Mouse (Mus musculus) embryo, embryonic 10 days (tissue): Measurements from ENCODE around the gene Enkd1.
A peak's percentile ranks its signal among the peaks of the same experiment; 100 is the strongest.

ENCODE experiments used
- DNase-seq: peaks from one replicate; pipeline ENCODE4 v3.0.0-alpha.2; 2015; ENCODE audit warnings: low spot score

The Enkd1 gene

DNA sequence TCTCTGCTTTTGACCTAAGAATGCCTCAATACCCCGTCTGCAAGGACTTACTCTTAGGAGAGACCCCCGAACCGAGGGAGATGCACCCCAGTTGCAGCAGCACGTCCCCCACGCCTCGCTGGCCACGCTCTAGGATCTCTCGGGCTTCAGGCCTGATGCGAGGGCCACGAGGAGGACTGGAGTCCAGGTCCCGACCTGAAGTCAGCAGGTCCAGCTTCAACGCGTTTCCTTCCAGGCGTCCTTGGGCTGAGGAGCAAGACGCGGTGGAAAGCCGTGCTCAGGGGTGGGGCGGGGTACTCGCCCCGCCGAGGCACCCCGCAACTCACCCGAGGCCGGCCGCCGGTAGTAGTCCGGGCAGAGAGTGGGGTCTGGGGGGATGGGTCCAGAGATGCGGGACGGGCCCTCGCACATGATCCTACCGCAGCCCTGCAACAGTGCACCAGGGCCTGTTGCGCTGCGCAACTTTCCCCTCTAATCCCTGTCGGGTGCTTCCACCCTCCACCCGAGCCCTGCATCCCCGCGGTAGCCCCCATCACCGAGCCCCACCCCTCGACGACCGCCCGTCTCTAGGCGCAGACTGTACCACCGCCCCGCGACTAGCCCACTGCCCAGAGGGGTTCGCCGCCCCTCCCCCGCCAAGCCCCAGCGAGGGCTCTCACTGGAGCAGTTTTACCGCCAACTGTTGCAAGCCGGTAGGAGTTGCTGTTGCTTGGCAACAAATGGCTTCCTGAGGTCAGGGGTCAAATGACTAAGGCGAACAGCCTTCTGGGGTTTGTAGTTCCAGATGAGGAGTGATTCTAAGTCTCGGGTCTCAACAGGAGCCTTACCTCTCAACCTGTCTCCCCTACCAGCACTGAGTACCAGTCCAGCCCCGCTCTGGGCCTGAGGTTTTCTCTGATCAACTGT, at the start of gene Enkd1, which contains the start of gene 4933405L10Rik:
Gene Enkd1 (minus strand): TSS at position 713 of the 906 bp plus-strand sequence.
Gene 4933405L10Rik (plus strand): TSS at position 158 of the 906 bp plus-strand sequence.
- DNase-seq = peak; percentile 96

- DNase-seq = no peak
These were observed 46.7 kb upstream of the Enkd1 start for GRCm38 (mm10) chr8:105754688-105755087.

- no peak for DNase-seq
These were observed 45.9 kb upstream of the Enkd1 start for GRCm38 (mm10) chr8:105753916-105754315.

DNA sequence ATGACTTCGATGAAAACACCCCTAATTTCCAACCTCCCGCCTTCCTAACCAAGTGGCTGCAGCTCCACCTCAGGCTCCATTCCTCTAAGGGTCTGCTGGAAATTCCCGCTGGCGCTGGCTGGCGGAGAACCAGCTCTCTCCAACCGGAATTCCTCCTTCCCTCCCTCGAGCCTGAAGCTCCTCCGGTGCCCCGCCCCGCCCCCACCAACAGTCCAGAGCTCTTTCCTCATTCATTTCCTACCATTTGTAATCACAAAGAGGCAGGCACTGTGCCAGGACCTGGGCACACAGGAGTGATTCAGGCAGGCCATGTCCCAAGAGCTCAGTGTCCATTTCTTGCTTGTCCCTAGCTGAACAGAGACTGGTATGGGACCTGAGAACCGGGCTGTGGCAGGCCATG, 42.6 kb upstream of the Enkd1 start:
- peak; percentile 25 for DNase-seq

GRCm38 (mm10) chr8:105743301-105743700, 35.3 kb upstream of the Enkd1 start:
- DNase-seq = no peak

- DNase-seq = no peak
These were observed 31.2 kb upstream of the Enkd1 start for GRCm38 (mm10) chr8:105739216-105739615.

- DNase-seq = no peak
These were observed 24.2 kb upstream of the Enkd1 start for GRCm38 (mm10) chr8:105732186-105732585.

DNA sequence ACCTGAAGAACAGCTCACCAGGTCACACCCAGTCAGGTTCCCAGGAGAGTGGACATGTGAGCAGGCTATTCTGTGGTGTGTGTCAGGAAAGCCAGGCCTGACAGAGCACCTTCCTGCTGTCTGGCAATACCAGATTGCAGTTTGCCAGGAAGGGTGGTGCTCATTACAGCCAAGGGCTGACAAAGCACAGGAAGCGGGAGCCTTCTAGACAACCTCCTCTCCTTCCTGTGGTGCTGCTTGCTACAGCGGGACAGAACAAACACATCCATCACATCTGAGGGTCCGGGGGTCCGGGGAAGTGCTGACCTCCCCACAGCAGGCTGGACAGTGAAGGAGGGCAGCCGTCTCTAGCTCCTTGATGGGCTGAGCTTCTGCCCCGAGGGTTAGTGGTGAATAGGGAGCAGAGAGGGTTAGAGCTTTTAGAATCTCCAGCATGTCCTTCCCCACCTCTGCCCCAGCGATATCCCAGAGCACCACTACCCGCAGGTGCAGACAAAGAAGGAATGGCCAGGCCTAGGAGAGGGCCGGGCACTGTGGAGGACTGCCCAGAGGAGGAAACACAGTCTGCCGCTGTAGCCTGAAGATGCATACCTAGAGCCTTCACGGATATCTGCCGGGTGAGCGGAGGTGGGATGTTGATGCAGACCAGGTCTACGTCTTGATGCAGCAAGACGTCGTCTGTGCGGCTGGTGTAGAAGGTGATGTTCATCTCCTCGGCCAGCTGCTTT, 19.6 kb upstream of the Enkd1 start:
- DNase-seq = peak; percentile 33

DNA sequence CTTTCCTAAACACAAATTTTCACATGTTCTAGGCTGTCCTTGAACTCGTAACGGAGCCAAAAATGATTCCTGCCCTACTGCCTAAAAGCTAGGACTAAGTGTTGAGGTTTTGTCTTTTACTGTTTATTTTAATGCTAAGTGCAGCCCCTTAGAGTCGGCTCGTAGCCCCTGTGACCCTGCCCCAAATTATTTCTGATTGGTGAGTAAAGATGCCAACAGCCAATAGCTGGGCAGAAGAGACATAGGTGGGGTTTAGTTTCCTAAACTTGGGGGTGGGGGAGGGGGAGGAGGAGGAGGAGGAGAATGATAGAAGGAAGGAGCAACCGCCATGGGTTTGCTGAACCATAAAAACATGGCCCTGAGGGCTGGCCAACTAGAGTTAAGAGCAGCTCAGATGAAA, 17.7 kb upstream of the Enkd1 start:
- no peak for DNase-seq

DNA sequence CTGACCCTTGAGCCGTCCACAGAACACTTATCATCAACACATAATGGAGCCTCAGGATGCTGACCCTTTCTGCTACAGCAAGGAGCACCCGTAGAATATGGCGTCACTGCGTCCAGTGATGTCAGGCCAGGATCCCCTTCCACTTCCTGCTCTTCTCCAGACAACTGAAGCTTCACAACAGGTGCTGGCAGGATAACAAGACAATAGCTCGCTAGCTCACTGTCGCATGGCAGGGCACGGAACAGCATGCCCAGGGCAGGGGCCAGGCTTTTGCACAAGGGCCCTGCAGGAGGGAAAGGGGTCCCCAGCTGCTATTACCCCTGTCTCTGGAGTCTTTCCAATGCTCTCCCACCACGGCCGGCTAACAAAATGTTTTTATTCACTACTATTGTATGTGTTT, 14.9 kb upstream of the Enkd1 start:
- no peak for DNase-seq

GRCm38 (mm10) chr8:105719637-105720036, 11.6 kb upstream of the Enkd1 start:
- DNase-seq = no peak

DNA sequence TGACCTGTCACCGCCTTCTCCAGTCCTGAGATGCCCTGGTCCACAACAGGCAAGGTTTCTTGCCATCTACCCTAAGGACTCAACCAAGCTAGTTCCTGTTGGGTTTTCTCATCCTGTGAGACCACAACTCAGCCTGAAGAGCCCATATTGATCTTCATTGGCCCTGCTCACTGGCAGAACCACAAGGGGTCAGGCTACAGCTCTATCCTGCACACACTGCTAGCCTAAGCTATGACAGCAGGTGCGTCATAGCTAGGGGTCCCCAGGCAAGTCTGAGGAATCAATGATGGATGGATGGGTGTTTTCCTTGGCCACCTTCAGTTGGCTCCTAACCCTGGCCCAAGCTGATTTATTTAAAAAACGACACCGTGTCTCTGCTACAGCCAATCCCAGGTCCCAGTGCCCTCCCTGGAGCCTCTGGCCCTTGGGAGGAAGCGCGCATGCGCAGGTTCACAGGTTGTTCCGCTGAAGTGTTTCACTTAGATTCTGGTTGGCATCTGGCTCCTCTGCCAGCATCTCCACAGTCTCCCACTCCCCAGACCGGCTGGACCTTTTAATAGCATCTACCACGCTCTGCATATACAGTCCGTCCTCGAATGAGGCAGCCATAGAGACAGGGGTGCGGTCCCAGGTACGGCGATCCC, 8.4 kb upstream of the Enkd1 start:
- no peak for DNase-seq

DNA sequence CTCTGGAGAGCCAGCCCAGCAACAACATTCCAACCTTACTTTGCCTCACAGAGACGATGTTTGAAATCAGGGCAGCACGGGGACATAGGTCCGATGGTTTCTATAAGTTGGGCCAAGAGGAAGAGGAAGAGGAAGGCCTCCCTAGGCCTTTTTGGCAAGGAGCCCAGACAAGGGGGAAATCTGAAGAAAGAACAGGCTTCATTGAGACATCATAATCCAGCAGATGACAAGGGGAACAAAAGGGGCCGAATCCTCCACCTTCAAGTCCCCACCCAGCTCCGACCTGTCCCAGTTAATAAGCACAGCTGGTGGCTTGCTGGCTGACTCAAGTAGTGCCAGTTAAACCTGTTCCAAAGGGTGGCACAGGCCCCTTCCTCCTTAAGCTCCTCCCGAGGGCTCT, 7.0 kb upstream of the Enkd1 start:
- DNase-seq = no peak

DNA sequence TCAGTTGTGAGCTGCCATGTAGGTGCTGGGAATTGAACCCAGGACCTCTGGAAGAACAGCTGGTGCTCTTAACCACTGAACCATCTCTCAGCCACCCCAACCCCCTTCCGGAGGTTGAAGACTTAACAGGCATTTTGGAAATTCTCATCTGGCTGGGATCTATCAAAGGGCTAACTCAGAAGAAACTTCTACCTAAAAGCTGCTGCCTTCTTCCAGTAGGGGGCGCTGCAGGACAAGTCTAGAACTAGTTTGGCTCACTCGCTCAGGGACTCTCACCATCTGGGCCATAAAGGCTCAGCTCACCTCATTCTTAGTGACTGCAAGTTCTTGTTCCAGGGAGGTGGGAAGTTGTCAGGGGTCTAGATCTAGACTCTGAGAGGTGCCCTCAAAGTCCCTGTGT, 6.1 kb upstream of the Enkd1 start:
- peak; percentile 93 for DNase-seq

- no peak for DNase-seq
These were observed 4.3 kb upstream of the Enkd1 start for GRCm38 (mm10) chr8:105712286-105712685.

DNA sequence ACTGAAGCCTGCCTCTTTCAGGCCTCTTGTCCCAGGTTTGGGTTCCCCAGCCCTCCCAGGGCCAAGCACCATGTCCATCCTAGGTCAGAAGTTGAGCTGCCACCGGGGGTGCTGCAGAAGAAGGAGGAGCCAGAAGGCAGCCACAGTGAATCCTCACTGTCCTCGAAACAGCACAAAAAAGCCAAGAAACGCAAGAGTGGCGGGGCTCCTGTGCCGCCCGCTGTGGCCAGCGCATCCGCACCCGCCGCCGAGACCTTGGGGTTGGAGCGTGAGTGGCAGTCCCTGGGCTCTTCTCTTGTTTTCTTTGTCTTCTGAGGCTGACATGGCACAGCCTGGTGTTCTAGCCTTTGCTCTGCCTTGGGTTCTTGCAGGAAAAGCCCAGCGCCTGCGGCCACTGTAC, 1.3 kb upstream of the Enkd1 start:
- no peak for DNase-seq

- DNase-seq = no peak
These were observed 665 bp upstream of the Enkd1 start for GRCm38 (mm10) chr8:105708675-105709074.

DNA sequence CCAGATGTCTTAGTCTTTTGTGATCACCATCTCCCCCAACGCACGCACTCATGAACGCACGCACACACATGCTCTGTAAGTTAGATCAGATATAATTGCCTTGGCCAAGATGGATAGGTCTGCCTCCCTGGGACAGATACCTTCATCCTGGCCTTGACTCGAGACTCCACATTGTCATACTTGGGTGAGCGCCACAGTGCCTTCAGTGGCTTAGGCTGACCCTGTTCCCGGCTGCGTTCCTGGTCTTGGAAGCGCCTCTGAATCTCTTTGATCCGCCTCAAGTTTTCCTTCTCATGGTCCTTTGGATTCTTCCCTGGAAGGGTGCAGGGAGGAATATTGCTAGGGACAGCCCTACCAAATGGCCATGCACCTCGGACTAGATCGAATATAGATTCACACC, 1.6 kb downstream of the Enkd1 start:
- no peak for DNase-seq

- no peak for DNase-seq
These were observed 3.1 kb downstream of the Enkd1 start for GRCm38 (mm10) chr8:105704955-105705354.

GRCm38 (mm10) chr8:105704146-105704812, 3.7 kb downstream of the Enkd1 start:
- no peak for DNase-seq

GRCm38 (mm10) chr8:105702731-105703415, 5.1 kb downstream of the Enkd1 start:
- DNase-seq = no peak
